Mouse (Mus musculus): ENCODE data around the gene Rapgef4.

DNA sequence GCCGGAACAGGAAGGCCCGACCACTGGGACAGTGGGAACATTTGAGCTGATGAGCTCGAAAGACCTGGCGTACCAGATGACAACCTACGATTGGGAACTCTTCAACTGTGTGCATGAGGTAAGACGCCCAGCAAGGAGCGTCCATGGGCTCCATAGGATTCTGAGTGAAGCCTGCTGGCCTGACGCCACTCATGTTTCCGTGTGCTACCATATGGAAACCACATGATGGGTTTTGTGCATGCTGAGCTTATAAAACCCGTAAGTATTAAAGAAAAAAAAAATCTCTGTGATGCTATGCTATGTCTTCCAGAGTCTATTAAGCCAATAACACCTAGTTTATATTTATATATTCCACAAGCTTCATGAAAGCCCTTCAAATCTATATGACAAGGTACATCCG, 253.0 kb downstream of the Rapgef4 start:
- no peak for TF ChIP-seq CTCF (IDR thresholded peaks at IDR 0.05; ENCODE audit: insufficient read depth, low read length)
- no peak for TF ChIP-seq POLR2A (IDR thresholded peaks at IDR 0.05; ENCODE audit: borderline replicate concordance, extremely low read depth, low read depth, low read length)
